Mouse (Mus musculus) kidney, adult 2 months (tissue): ENCODE measurements around the gene Grhpr. TPM values are rescaled to one million over a fixed set of nuclear protein-coding genes. Genes with fewer than 3 reads are reported as not detected.

ENCODE experiments used
- DNase-seq: peaks from one replicate; pipeline ENCODE4 v3.0.0; 2021
- H3K27ac ChIP-seq: fragments of 200-500 bp; 2 replicates; pipeline ENCODE4 v1.5.1; 2012; ENCODE audit warnings: low read depth, low read length, control low read depth, inconsistent platforms; ENCODE audit not compliant: insufficient read depth
- H3K27me3 ChIP-seq: fragments of 200-500 bp; replicated peaks from 2 replicates; pipeline ENCODE4 v1.6.1; 2012; ENCODE audit warnings: mild to moderate bottlenecking, moderate library complexity, low read length, inconsistent platforms; ENCODE audit not compliant: control insufficient read depth, insufficient read depth
- H3K36me3 ChIP-seq: fragments of 200-500 bp; 2 replicates; pipeline ENCODE4 v1.6.1; 2012; ENCODE audit warnings: mild to moderate bottlenecking, moderate library complexity, low read length, inconsistent platforms; ENCODE audit not compliant: control insufficient read depth, insufficient read depth
- H3K4me1 ChIP-seq: fragments of 200-500 bp; 2 replicates; pipeline ENCODE4 v1.6.1; 2011; ENCODE audit warnings: low read length; ENCODE audit not compliant: control insufficient read depth, insufficient read depth
- H3K4me3 ChIP-seq: fragments of 200-500 bp; 2 replicates; pipeline ENCODE4 v1.5.1; 2011; ENCODE audit warnings: mild to moderate bottlenecking, low read depth, low read length, control low read depth; ENCODE audit not compliant: insufficient read depth
- CTCF ChIP-seq: fragments of 200-500 bp; conservative IDR thresholded peaks from 2 replicates; pipeline ENCODE4 v1.5.1; 2011; ENCODE audit warnings: low read depth, mild to moderate bottlenecking, control low read depth, low read length, moderate library complexity, mixed read lengths; ENCODE audit not compliant: insufficient read depth, insufficient read length
- POLR2A ChIP-seq: fragments of 200-500 bp; IDR thresholded peaks from one replicate; pipeline ENCODE4 v1.6.1; 2011; ENCODE audit warnings: low read depth, low read length, control low read depth
- WGBS: fragments of 180-500 bp; shearing (Covaris S2); methylation state at CpG from one replicate; pipeline ENCODE4 v1.1.7; 2018; 5-methylcytosine and 5-hydroxymethylcytosine counted together
- polyA plus RNA-seq: library from polyadenylated mRNA; depleted of rRNA; stranded (reverse); fragments of >200 nt; gene quantifications from 2 replicates; pipeline ENCODE4 v1.2.3, GENCODE M21; 2012

Grhpr gene
- polyA plus RNA-seq, 1 experiment: 342 TPM

DNA sequence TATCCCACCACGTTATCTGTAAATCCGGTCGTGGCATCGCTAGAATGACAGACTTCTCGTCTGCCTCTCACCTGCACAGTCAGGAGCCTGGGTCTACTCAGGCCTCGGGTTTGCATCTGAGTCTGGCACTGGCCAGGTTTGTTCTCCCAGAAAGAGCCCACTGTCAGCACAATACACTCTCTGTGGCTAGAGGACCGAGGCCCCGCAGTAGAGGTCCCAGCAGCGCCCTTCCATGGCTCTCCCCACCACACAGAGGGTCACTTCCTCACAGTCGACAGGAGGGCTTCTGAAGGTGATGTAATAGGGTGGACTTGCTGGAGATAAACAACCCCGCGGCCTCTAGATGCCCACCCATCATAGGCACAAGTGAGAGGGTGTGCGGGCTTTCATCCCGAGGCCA, 7.3 kb upstream of the Grhpr start:
- DNase-seq: no peak
- 35% methylated on average over 14 of the region's 14 CpGs for WGBS
- no peak for TF ChIP-seq CTCF
- no peak for TF ChIP-seq POLR2A

DNA sequence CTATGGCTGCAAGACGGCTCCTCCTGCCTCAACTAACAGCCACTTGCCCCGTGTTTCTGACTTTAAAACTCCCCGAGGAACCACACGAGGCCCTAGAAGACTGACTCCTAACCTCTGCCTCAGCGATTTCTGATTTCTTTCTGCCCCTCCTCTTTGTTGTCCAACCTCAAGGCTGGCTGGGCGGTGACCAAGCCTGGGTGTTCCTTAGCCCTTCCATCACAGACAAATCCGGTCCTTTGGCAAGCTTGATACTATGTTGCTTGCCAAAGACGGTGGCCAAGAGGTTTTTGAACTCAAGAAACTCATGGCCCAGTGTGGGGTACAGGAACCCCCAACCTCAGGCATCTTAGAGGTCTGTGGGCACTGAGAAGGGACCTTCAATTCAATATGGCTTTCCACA, 6.9 kb upstream of the Grhpr start:
- TF ChIP-seq CTCF: no peak
- no peak for TF ChIP-seq POLR2A
- peak; percentile 85 for DNase-seq
- H3K4me3 ChIP-seq: no peak overlapping the region
- H3K36me3 ChIP-seq: no peaks in the 10 kb centered on the region
- 51% methylated on average over 8 of the region's 8 CpGs for WGBS
- H3K4me1 ChIP-seq: peaks cover 2% of the 10 kb centered on the region
- H3K27me3 ChIP-seq: no peaks in the 10 kb centered on the region
- H3K27ac ChIP-seq: no peak overlapping the region

More for the DNA sequence above, 7.3 kb upstream of the Grhpr start:
- Histone ChIP-seq H3K27ac (no peak overlapping the region), H3K4me1 (no peaks in the 10 kb centered on the region; the same call in 1 of the 2 replicates), H3K36me3 (no peaks in the 10 kb centered on the region), H3K27me3 (no peaks in the 10 kb centered on the region), H3K4me3 (no peak overlapping the region)

DNA sequence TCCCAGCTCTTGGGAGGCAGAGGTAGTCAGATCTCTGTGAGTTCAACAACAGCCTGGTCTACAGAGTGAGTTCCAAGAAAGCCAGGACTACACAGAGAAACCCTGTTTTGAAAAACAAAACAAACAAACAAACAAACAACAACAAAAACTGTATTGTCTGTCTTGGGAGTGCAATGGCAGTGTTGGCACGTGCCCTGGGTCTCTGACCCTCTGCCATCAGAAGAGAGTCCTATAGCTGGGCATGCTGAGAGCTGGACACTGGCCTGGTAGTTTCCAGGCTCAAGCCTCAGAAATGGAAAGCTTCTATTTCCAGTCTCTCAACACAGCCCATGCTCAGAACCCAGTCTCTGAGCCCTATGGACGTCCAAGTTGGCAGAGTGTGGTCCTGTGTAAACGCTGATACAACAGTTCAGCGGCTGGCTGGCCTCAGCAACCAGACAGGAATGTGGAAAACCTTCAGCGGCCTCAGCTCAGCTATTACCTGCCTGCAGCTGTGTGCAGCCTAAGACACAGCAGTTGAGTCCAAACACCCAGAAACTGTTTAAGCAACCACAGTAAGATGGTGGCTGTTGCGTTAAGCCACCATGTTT, 5.1 kb upstream of the Grhpr start:
- Histone ChIP-seq H3K27ac (no peak overlapping the region), H3K4me3 (no peak overlapping the region)
- DNase-seq: peak; percentile 63

DNA sequence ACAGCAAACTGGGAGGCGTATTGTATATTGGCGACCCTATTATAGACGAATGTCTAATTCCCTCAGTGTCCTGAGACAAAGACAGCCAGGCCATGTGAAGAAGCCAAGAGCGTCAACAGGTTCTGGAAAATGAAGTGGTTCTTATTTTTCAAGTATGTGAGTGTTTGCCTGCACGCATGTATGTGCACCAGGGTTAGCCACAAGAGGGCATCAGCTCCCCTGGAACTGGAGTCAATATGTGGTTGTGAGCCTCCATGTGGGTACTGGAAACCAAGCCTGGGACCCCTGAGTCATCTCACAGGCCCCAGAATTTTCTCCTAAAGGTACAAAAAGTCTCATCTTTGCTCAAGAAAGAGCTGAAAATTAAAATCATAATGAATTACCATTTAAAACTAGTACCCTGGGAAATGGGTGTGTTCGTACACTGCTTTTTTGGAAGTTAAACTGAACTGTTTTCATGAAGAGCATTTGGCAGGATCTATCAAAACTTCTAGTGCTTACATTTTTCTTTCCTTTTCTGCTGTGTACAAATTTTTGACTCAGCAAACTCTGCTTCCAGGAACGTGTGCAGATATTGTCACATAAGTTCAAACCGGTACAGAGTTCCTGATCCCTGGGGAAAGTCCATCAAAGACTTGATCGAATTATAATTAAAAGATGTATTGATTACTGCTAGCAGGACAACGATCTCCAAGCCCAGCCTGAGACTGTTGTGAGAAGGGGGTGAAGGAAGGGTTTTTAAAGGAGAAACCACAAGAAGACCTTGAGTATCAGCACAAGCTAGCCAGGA, 4.1 kb upstream of the Grhpr start:
- Histone ChIP-seq H3K27ac (no peak overlapping the region), H3K4me3 (no peak overlapping the region), H3K36me3 (no peaks in the 10 kb centered on the region), H3K27me3 (no peaks in the 10 kb centered on the region), H3K4me1 (peaks cover 20% of the 10 kb centered on the region)
- 82% methylated on average over 10 of the region's 10 CpGs for WGBS
- TF ChIP-seq CTCF (peak; percentile 26; the same call in 1 of the 2 replicates), POLR2A (no peak)
- no peak for DNase-seq

More for the DNA sequence above, 5.1 kb upstream of the Grhpr start:
- Histone ChIP-seq H3K36me3 (no peaks in the 10 kb centered on the region), H3K4me1 (peaks cover 20% of the 10 kb centered on the region), H3K27me3 (no peaks in the 10 kb centered on the region)
- 54% methylated on average over 6 of the region's 6 CpGs for WGBS
- TF ChIP-seq POLR2A: no peak

GRCm38 (mm10) chr4:44978175-44978574, 3.0 kb upstream of the Grhpr start:
- 64% methylated on average over 5 of the region's 5 CpGs for whole genome bisulfite sequencing
- DNase-seq: no peak

DNA sequence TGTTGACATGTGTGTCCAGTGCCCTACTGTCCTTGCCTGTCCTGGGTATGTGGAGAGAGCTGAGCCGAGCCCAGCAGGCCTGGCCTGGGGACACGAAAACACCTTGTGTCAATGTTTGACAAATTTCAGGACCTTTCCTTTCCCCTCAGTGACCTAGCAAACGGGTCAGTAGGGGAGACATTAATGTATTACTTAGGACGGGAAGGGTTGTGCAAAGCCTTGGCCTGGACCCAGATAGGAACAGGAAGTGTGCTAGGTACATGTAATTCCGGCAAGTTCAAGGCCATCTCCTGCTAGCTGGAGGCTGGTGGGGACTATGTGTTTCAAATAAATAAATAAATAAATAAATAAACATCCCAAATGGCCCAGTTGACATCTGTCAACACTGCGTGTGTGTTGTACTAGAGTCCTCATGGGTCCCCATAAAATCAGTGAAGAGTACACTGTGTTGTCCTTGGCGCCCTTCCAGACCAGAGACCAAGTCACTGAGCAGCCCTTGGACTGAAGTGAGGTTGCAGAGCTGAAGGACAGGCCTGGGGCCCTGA, 1.3 kb upstream of the Grhpr start:
- Histone ChIP-seq H3K27ac (peak overlapping the region; percentile 91), H3K4me3 (no peak overlapping the region), H3K36me3 (no peaks in the 10 kb centered on the region), H3K4me1 (peaks cover 28% of the 10 kb centered on the region), H3K27me3 (no peaks in the 10 kb centered on the region)
- peak; percentile 84 for DNase-seq
- 29% methylated on average over 7 of the region's 7 CpGs for WGBS
- TF ChIP-seq CTCF (no peak), POLR2A (no peak)

More at GRCm38 (mm10) chr4:44978175-44978574, 3.0 kb upstream of the Grhpr start:
- Histone ChIP-seq H3K36me3 (no peaks in the 10 kb centered on the region), H3K4me1 (peaks cover 24% of the 10 kb centered on the region), H3K27ac (no peak overlapping the region), H3K4me3 (no peak overlapping the region), H3K27me3 (no peaks in the 10 kb centered on the region)
- TF ChIP-seq CTCF (no peak), POLR2A (no peak)

GRCm38 (mm10) chr4:44981974-44982287, 736 bp downstream of the Grhpr start:
- no peaks in the 10 kb centered on the region for H3K36me3 ChIP-seq
- DNase-seq: peak; percentile 82
- peak overlapping the region; percentile 99 for H3K27ac ChIP-seq
- no peaks in the 10 kb centered on the region for H3K27me3 ChIP-seq
- H3K4me3 ChIP-seq: peak overlapping the region; percentile 92
- 14% methylated on average over 5 of the region's 5 CpGs for WGBS
- peaks cover 28% of the 10 kb centered on the region for H3K4me1 ChIP-seq
- TF ChIP-seq POLR2A (no peak), CTCF (no peak)
